Mouse (Mus musculus) small intestine, adult 2 months (tissue): Measurements from ENCODE around the gene Entpd1.

ENCODE experiments used
- CTCF ChIP-seq: fragments of 200-500 bp; IDR thresholded peaks from 2 replicates; pipeline ENCODE4 v1.5.1; 2012; ENCODE audit warnings: low read depth, mild to moderate bottlenecking, control low read depth, inconsistent platforms, low read length, moderate library complexity, mixed read lengths; ENCODE audit not compliant: insufficient replicate concordance, insufficient read length; ENCODE audit errors: extremely low read depth
- POLR2A ChIP-seq: fragments of 200-500 bp; IDR thresholded peaks from 2 replicates; pipeline ENCODE4 v1.6.1; 2012; ENCODE audit warnings: low read depth, mild to moderate bottlenecking, control low read depth, inconsistent platforms, low read length, moderate library complexity

GRCm38 (mm10) chr19:40737613-40738012 is 125.4 kb downstream of the Entpd1 start:
- TF ChIP-seq CTCF (no peak), POLR2A (no peak)
